Mouse (Mus musculus) G1E (cell line): ENCODE data around the gene Rhoh. TPM values are rescaled to one million over a fixed set of nuclear protein-coding genes. Genes with fewer than 3 reads are reported as not detected.

ENCODE experiments used
- ATAC-seq: 2 replicates; pipeline ENCODE4 v1.8.0; 2016; ENCODE audit warnings: mild to moderate bottlenecking; ENCODE audit not compliant: insufficient number of reproducible peaks, poor library complexity, low FRiP score, severe bottlenecking; ENCODE audit errors: extremely low read depth
- DNase-seq: peaks from one replicate; pipeline ENCODE4 v3.0.0; 2012; ENCODE audit warnings: low spot score
- H3K27me3 ChIP-seq: 2 replicates; pipeline ENCODE4 v1.6.1; 2012; ENCODE audit warnings: mild to moderate bottlenecking, low read length, inconsistent platforms; ENCODE audit not compliant: insufficient read depth
- H3K36me3 ChIP-seq: replicated peaks from 2 replicates; pipeline ENCODE3; 2012; ENCODE audit warnings: mild to moderate bottlenecking, inconsistent platforms
- H3K4me1 ChIP-seq: 2 replicates; pipeline ENCODE4 v1.6.1; 2012; ENCODE audit warnings: low read depth, low read length, inconsistent platforms, mixed read lengths; ENCODE audit not compliant: insufficient read depth
- H3K4me3 ChIP-seq: 2 replicates; pipeline ENCODE4 v1.5.1; 2012; ENCODE audit warnings: low read depth, mild to moderate bottlenecking, inconsistent platforms, low read length, moderate library complexity, mixed read lengths
- H3K9me3 ChIP-seq: replicated peaks from 2 replicates; pipeline ENCODE4 v1.6.1; 2012; ENCODE audit warnings: inconsistent platforms
- CTCF ChIP-seq: IDR thresholded peaks from 2 replicates; pipeline ENCODE4 v1.5.1; 2012; ENCODE audit warnings: low read depth, low read length, inconsistent platforms, mixed read lengths
- GATA1 ChIP-seq: IDR thresholded peaks from 2 replicates; pipeline ENCODE4 v1.6.1; 2012; ENCODE audit warnings: borderline replicate concordance, low read length, inconsistent platforms, mixed read lengths
- GATA2 ChIP-seq: IDR thresholded peaks from 2 replicates; pipeline ENCODE4 v1.6.1; 2012; ENCODE audit warnings: low read depth, low read length, inconsistent platforms, borderline replicate concordance
- POLR2AphosphoS5 ChIP-seq: IDR thresholded peaks from 2 replicates; pipeline ENCODE4 v1.6.1; 2012; ENCODE audit warnings: low read depth, low read length, inconsistent platforms; ENCODE audit not compliant: insufficient replicate concordance
- TAL1 ChIP-seq: conservative IDR thresholded peaks from 2 replicates; pipeline ENCODE4 v1.6.1; 2012; ENCODE audit warnings: low read depth, low read length, inconsistent platforms, mixed read lengths
- polyA plus RNA-seq: library from polyadenylated mRNA; stranded (reverse); fragments of >175 nt; gene quantifications from 2 replicates; pipeline ENCODE4 v1.2.3, GENCODE M21; 2012
- total RNA-seq, 2 experiments: library from RNA; stranded (forward) in 1 of 2; stranded (reverse) in 1 of 2; fragments of 200-1000 nt in 1 of 2; fragments of >200 nt in 1 of 2; fragmentation: Nextera tagmentation in 1 of 2; gene quantifications; 2 replicates each; pipeline ENCODE4 v1.2.3; 2014 to 2017

Gene Rhoh
- total and polyA plus RNA-seq, 3 experiments: 0.49 TPM; not detected in 2

GRCm38 (mm10) chr5:65864486-65864885 is 3.5 kb downstream of the Rhoh start:
- TF ChIP-seq CTCF (no peak), GATA1 (no peak), TAL1 (no peak), GATA2 (no peak), POLR2AphosphoS5 (no peak)
- H3K27me3 ChIP-seq: peaks cover 7% of the 10 kb centered on the region; the same call in 1 of the 2 replicates
- no peaks in the 10 kb centered on the region for H3K9me3 ChIP-seq
- no peak for ATAC-seq
- no peaks in the 10 kb centered on the region for H3K36me3 ChIP-seq
- H3K4me3 ChIP-seq: no peak overlapping the region
- DNase-seq: no peak
- peaks cover 3% of the 10 kb centered on the region; the same call in 1 of the 2 replicates for H3K4me1 ChIP-seq

- H3K36me3 ChIP-seq: no peaks in the 10 kb centered on the region
- H3K4me3 ChIP-seq: no peak overlapping the region
- no peak for ATAC-seq
- peaks cover 3% of the 10 kb centered on the region; the same call in 1 of the 2 replicates for H3K4me1 ChIP-seq
- no peak for TF ChIP-seq GATA1
- TF ChIP-seq CTCF: no peak
- no peak for TF ChIP-seq TAL1
- H3K9me3 ChIP-seq: no peaks in the 10 kb centered on the region
- no peak for DNase-seq
- peaks cover 7% of the 10 kb centered on the region; the same call in 1 of the 2 replicates for H3K27me3 ChIP-seq
Measured at GRCm38 (mm10) chr5:65864946-65865345, 3.9 kb downstream of the Rhoh start.

- Histone ChIP-seq H3K27me3 (peaks cover 13% of the 10 kb centered on the region), H3K4me1 (peaks cover 3% of the 10 kb centered on the region; the same call in 1 of the 2 replicates), H3K36me3 (no peaks in the 10 kb centered on the region), H3K9me3 (no peaks in the 10 kb centered on the region), H3K4me3 (no peak overlapping the region)
- no peak for TF ChIP-seq CTCF
- no peak for TF ChIP-seq POLR2AphosphoS5
- no peak for TF ChIP-seq GATA1
- TF ChIP-seq GATA2: no peak
- ATAC-seq (no peak), DNase-seq (no peak)
Measured at GRCm38 (mm10) chr5:65866591-65866990, 5.6 kb downstream of the Rhoh start.

DNA sequence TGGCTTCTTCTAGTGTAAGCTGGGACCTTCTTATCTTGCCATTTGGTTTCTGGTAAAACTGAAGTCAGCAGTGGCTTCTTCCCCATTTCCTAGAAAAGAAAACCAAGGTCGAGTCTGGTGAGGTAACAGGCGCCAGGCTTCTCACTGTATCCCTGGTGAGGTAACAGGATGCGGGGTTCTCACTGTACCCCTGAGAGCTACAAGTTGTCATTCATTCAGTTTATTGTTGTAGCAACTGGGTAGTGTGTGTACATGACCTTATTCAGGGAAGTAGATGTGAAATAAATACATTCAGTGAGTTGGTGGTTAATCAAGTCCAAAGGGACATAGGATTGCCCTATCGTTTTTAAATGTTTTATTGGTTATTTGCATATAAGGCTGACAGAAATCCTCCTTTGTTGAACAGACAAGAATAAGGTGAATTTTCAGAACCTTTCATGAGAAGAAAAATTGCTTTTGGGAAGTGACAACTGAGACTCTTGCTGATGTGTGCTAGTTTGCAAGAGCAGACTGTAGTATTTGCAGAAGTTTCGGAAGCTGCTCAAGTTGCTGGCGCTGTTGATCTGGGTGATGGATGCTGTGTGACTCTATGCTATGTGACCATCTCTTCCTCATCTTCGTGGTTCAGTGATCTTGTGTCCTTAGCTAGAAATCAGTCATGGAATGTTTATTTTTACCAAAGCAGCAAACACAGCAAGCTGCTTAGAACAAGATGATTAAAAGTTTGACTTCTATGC is 6.5 kb downstream of the Rhoh start:
- no peak overlapping the region for H3K4me3 ChIP-seq
- DNase-seq: no peak

DNA sequence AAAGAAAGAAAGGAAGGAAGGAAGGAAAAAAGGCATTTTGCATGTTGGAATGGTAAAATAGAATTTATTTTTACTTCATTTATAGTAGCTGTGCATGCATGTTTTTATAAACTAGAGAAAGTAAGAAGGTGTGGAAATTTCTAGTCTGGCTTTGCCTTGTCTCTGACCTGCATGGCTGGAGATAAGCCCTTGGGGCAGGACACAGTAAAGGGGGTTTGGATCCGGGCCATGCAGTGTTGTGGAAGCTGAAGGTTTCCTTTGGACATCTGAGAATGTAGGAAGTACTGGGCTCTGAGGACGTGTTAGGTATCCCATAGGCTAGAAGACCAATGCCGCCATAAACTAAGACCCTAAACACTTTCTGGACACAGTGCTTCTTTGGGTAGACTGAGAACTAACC is 7.4 kb downstream of the Rhoh start:
- H3K27me3 ChIP-seq: peaks cover 13% of the 10 kb centered on the region
- no peaks in the 10 kb centered on the region for H3K36me3 ChIP-seq
- TF ChIP-seq GATA2: no peak
- no peak for TF ChIP-seq TAL1
- no peak for TF ChIP-seq CTCF
- no peak for ATAC-seq
- no peak overlapping the region for H3K4me3 ChIP-seq
- no peak for DNase-seq
- peaks cover 3% of the 10 kb centered on the region; the same call in 1 of the 2 replicates for H3K4me1 ChIP-seq
- H3K9me3 ChIP-seq: no peaks in the 10 kb centered on the region

More for the DNA sequence above, 6.5 kb downstream of the Rhoh start:
- Histone ChIP-seq H3K9me3 (no peaks in the 10 kb centered on the region), H3K36me3 (no peaks in the 10 kb centered on the region), H3K27me3 (peaks cover 13% of the 10 kb centered on the region), H3K4me1 (peaks cover 3% of the 10 kb centered on the region; the same call in 1 of the 2 replicates)
- no peak for ATAC-seq
- TF ChIP-seq GATA2 (no peak), TAL1 (no peak), GATA1 (no peak), POLR2AphosphoS5 (no peak), CTCF (no peak)

- TF ChIP-seq CTCF: no peak
- TF ChIP-seq POLR2AphosphoS5: no peak
- no peak for TF ChIP-seq TAL1
- TF ChIP-seq GATA2: no peak
- TF ChIP-seq GATA1: no peak
- Histone ChIP-seq H3K9me3 (no peaks in the 10 kb centered on the region), H3K27me3 (peaks cover 11% of the 10 kb centered on the region), H3K4me3 (no peak overlapping the region), H3K4me1 (peaks cover 3% of the 10 kb centered on the region; the same call in 1 of the 2 replicates), H3K36me3 (no peaks in the 10 kb centered on the region)
- ATAC-seq (no peak), DNase-seq (no peak)
Measured at GRCm38 (mm10) chr5:65869660-65870059, 8.6 kb downstream of the Rhoh start.
